Mouse (Mus musculus): ENCODE measurements around the gene Atraid.

Atraid gene

DNA sequence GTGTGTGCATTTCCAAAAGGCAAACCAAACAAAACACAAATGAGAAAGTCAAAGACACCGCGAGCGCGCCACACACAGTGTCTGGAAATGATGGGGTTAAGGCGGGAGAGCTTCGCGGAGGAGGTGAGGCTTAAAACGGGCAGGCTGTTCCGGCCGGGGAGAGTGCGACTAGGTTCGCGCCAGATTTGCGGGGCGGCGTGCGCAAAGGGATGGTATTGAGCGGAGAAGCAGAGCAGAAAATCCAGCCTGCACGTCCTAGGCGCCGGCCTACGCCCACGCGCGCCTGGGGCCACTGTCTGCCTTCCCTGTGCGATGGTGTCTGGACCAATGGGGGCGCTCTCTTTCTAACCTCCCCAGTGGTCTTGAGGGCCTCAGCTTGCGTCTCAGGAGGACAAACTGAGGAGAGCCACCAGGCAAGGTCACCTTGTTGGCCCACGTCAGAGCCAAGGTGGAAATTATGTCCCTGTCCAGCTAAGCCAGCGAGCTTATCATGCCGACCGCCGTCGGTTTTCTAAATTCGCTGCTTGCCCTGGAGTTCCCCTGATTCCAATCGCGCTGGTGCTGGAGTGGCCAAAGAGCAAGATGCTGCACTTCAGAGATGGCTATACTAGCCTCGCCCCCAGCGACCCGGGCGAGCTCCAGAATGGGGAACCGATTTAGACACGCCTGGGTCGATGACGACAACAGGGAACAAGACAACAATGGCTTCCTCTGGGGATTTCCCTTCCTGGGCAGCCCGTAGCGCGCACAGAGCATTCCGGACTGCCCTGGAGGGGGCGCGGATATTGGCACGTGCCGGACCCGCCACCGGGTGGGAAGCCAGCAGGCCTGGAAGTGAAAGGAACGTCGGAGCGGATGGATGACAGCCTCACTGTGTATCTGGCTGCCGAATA is 46.9 kb downstream of the Atraid start:
- DNase-seq (ENCODE audit: low spot score in 2 of 2), result peak; percentile 73 to 77

DNA sequence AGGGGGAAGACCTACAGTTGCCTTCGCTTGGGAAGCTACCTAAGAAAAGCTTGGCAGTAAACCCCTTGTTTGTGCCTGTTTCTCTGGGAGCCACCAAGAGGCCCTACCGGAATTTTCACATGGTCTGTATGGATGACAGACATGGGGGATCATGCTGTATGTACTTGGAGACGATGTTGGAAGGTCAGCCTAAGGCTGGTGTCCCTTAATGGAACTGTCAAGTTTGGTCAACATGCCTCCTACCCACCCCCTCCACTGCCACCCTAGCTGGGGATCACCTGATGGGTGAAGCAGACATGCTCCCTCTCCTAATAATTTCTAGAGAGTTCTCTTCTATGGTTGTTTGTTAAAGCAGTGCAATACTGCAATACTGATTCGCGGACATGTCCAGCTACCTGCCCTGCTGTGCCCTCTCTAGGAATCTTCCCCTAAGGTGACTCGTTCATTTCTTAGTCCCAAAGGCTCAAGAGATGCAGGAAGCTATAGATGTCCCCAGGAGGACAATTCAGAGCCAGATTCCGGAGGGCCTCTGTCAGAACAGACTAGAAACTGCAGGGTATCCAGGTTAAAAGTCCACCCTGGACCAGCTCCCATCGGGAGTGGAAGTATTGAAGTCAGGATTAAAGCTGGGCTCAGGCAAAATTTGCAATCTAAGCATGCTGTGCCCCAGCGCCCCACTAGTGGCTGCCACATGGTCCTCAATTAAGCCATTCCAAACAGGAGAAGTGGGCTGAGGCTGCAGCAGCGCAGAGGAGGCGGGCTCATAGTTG is 47.8 kb downstream of the Atraid start:
- DNase-seq (ENCODE audit: low spot score in 2 of 2), result no peak
